Mouse (Mus musculus) G1E (cell line): ENCODE data around the gene Sdhb. TPM values are rescaled to one million over a fixed set of nuclear protein-coding genes. Genes with fewer than 3 reads are reported as not detected.

ENCODE experiments used
- ATAC-seq: 2 replicates; pipeline ENCODE4 v1.8.0; 2016; ENCODE audit warnings: mild to moderate bottlenecking; ENCODE audit not compliant: insufficient number of reproducible peaks, poor library complexity, low FRiP score, severe bottlenecking; ENCODE audit errors: extremely low read depth
- DNase-seq: peaks from one replicate; pipeline ENCODE4 v3.0.0; 2012; ENCODE audit warnings: low spot score
- H3K27me3 ChIP-seq: 2 replicates; pipeline ENCODE4 v1.6.1; 2012; ENCODE audit warnings: mild to moderate bottlenecking, low read length, inconsistent platforms; ENCODE audit not compliant: insufficient read depth
- H3K36me3 ChIP-seq: replicated peaks from 2 replicates; pipeline ENCODE3; 2012; ENCODE audit warnings: mild to moderate bottlenecking, inconsistent platforms
- H3K4me1 ChIP-seq: 2 replicates; pipeline ENCODE4 v1.6.1; 2012; ENCODE audit warnings: low read depth, low read length, inconsistent platforms, mixed read lengths; ENCODE audit not compliant: insufficient read depth
- H3K4me3 ChIP-seq: 2 replicates; pipeline ENCODE4 v1.5.1; 2012; ENCODE audit warnings: low read depth, mild to moderate bottlenecking, inconsistent platforms, low read length, moderate library complexity, mixed read lengths
- H3K9me3 ChIP-seq: replicated peaks from 2 replicates; pipeline ENCODE4 v1.6.1; 2012; ENCODE audit warnings: inconsistent platforms
- CTCF ChIP-seq: IDR thresholded peaks from 2 replicates; pipeline ENCODE4 v1.5.1; 2012; ENCODE audit warnings: low read depth, low read length, inconsistent platforms, mixed read lengths
- GATA1 ChIP-seq: IDR thresholded peaks from 2 replicates; pipeline ENCODE4 v1.6.1; 2012; ENCODE audit warnings: borderline replicate concordance, low read length, inconsistent platforms, mixed read lengths
- GATA2 ChIP-seq: IDR thresholded peaks from 2 replicates; pipeline ENCODE4 v1.6.1; 2012; ENCODE audit warnings: low read depth, low read length, inconsistent platforms, borderline replicate concordance
- POLR2AphosphoS5 ChIP-seq: IDR thresholded peaks from 2 replicates; pipeline ENCODE4 v1.6.1; 2012; ENCODE audit warnings: low read depth, low read length, inconsistent platforms; ENCODE audit not compliant: insufficient replicate concordance
- TAL1 ChIP-seq: conservative IDR thresholded peaks from 2 replicates; pipeline ENCODE4 v1.6.1; 2012; ENCODE audit warnings: low read depth, low read length, inconsistent platforms, mixed read lengths
- polyA plus RNA-seq: library from polyadenylated mRNA; stranded (reverse); fragments of >175 nt; gene quantifications from 2 replicates; pipeline ENCODE4 v1.2.3, GENCODE M21; 2012
- total RNA-seq, 2 experiments: library from RNA; stranded (forward) in 1 of 2; stranded (reverse) in 1 of 2; fragments of 200-1000 nt in 1 of 2; fragments of >200 nt in 1 of 2; fragmentation: Nextera tagmentation in 1 of 2; gene quantifications; 2 replicates each; pipeline ENCODE4 v1.2.3; 2014 to 2017

The Sdhb gene
- total and polyA plus RNA-seq, 3 experiments, result 51.2 to 142 (median 100) TPM

GRCm38 (mm10) chr4:140967386-140968159 is 6.6 kb downstream of the Sdhb start:
- DNase-seq, result no peak
- Histone ChIP-seq H3K4me1 (peaks cover 34% of the 10 kb centered on the region), H3K4me3 (no peak overlapping the region), H3K36me3 (peaks cover 93% of the 10 kb centered on the region), H3K9me3 (no peaks in the 10 kb centered on the region), H3K27me3 (no peaks in the 10 kb centered on the region)
- ATAC-seq, result no peak
- TF ChIP-seq POLR2AphosphoS5 (no peak), CTCF (no peak)

GRCm38 (mm10) chr4:140971691-140972090 is 10.7 kb downstream of the Sdhb start:
- ATAC-seq (no peak), DNase-seq (no peak)
- no peaks in the 10 kb centered on the region for H3K9me3 ChIP-seq
- H3K4me3 ChIP-seq, result no peak overlapping the region
- H3K27me3 ChIP-seq, result no peaks in the 10 kb centered on the region
- peaks cover 10% of the 10 kb centered on the region for H3K4me1 ChIP-seq
- peaks cover 98% of the 10 kb centered on the region for H3K36me3 ChIP-seq
- TF ChIP-seq GATA2 (no peak), GATA1 (no peak), POLR2AphosphoS5 (no peak), CTCF (no peak), TAL1 (no peak)

GRCm38 (mm10) chr4:140974408-140974807 is 13.4 kb downstream of the Sdhb start:
- Histone ChIP-seq H3K36me3 (peaks cover 98% of the 10 kb centered on the region), H3K4me1 (peaks cover 24% of the 10 kb centered on the region), H3K27me3 (no peaks in the 10 kb centered on the region), H3K9me3 (no peaks in the 10 kb centered on the region), H3K4me3 (no peak overlapping the region)
- DNase-seq (no peak), ATAC-seq (no peak)
- TF ChIP-seq GATA1 (no peak), TAL1 (no peak), GATA2 (no peak), CTCF (no peak), POLR2AphosphoS5 (no peak)

- DNase-seq (no peak), ATAC-seq (no peak)
- TF ChIP-seq POLR2AphosphoS5, result no peak
- no peak for TF ChIP-seq GATA1
- TF ChIP-seq GATA2, result no peak
- TF ChIP-seq TAL1, result no peak
- Histone ChIP-seq H3K27me3 (no peaks in the 10 kb centered on the region), H3K9me3 (no peaks in the 10 kb centered on the region), H3K4me3 (no peak overlapping the region), H3K4me1 (peaks cover 24% of the 10 kb centered on the region), H3K36me3 (peaks cover 96% of the 10 kb centered on the region)
These were observed 14.4 kb downstream of the Sdhb start for GRCm38 (mm10) chr4:140975356-140975755.

- no peak for ATAC-seq
- H3K4me3 ChIP-seq, result no peak overlapping the region
- H3K9me3 ChIP-seq, result peaks cover 4% of the 10 kb centered on the region
- TF ChIP-seq CTCF (no peak), GATA2 (no peak), POLR2AphosphoS5 (no peak), GATA1 (no peak), TAL1 (no peak)
- DNase-seq, result no peak
- no peaks in the 10 kb centered on the region for H3K27me3 ChIP-seq
- peaks cover 84% of the 10 kb centered on the region for H3K36me3 ChIP-seq
- peaks cover 25% of the 10 kb centered on the region for H3K4me1 ChIP-seq
These were observed 16.3 kb downstream of the Sdhb start for GRCm38 (mm10) chr4:140977278-140977677.

GRCm38 (mm10) chr4:140977886-140978692 is 17.1 kb downstream of the Sdhb start:
- Histone ChIP-seq H3K9me3 (peaks cover 4% of the 10 kb centered on the region), H3K4me3 (peak overlapping the region; percentile 10; the same call in 1 of the 2 replicates), H3K36me3 (peaks cover 76% of the 10 kb centered on the region), H3K27me3 (no peaks in the 10 kb centered on the region), H3K4me1 (peaks cover 32% of the 10 kb centered on the region)
- ATAC-seq, result peak; percentile 78
- peak; percentile 38 for DNase-seq
- TF ChIP-seq GATA2, result no peak
- no peak for TF ChIP-seq POLR2AphosphoS5
- TF ChIP-seq GATA1, result no peak
- TF ChIP-seq TAL1, result no peak
- TF ChIP-seq CTCF, result no peak
